ENCODE assay signal across 8 mouse cellular contexts in genomic region chr3:90212723-90213122, GRCm38 (mm10). TPM values are rescaled to one million over a fixed set of nuclear protein-coding genes. Genes with fewer than 3 reads are reported as not detected.
A peak's percentile ranks its signal among the peaks of the same experiment; 100 is the strongest.
DNase-seq lines count a peak whose midpoint lies in the region; ATAC-seq lines count a peak whose summit lies in the region.

No protein-coding gene starts in this region.

- peak overlapping the region; percentile 93 for H3K9ac ChIP-seq in heart, embryonic 11.5 days (ENCODE audit: low read depth, low read length)
- H3K9ac ChIP-seq in forebrain, embryonic 14.5 days (ENCODE audit: low read length), result peak overlapping the region; percentile 92
- peak overlapping the region; percentile 72 for H3K9ac ChIP-seq in liver, embryonic 15.5 days

- H3K36me3 ChIP-seq in heart, embryonic 11.5 days (ENCODE audit: control insufficient read depth, insufficient read depth, low read length), result peaks cover 18% of the 10 kb centered on the region
- H3K36me3 ChIP-seq in forebrain, embryonic 14.5 days (ENCODE audit: control insufficient read depth, insufficient read depth, low read length), result peaks cover 49% of the 10 kb centered on the region
- peaks cover 49% of the 10 kb centered on the region for H3K36me3 ChIP-seq in liver, embryonic 15.5 days (replicated peaks)

- no peak for DNase-seq in heart, postnatal 36 days
- peak; percentile 29 for DNase-seq in CD4-positive helper T cell, adult 2 months (ENCODE audit: low read depth, low spot score)
- no peak for DNase-seq in forebrain, embryonic 14.5 days (ENCODE audit: low spot score)
- DNase-seq in retina, embryonic 14.5 days (ENCODE audit: low spot score), result no peak
- no peak for DNase-seq in right cerebral cortex, adult 18-20 months
- no peak for DNase-seq in frontal cortex, postnatal 10 days (ENCODE audit: low spot score in 2 of 2)

- H3K9me3 ChIP-seq in heart, embryonic 11.5 days (replicated peaks; ENCODE audit: control insufficient read depth, low read length), result no peaks in the 10 kb centered on the region
- no peaks in the 10 kb centered on the region for H3K9me3 ChIP-seq in forebrain, embryonic 14.5 days (replicated peaks; ENCODE audit: control insufficient read depth, low read length)
- H3K9me3 ChIP-seq in liver, embryonic 15.5 days (replicated peaks), result no peaks in the 10 kb centered on the region

- H3K4me2 ChIP-seq in heart, embryonic 11.5 days, result peak overlapping the region; percentile 88
- H3K4me2 ChIP-seq in forebrain, embryonic 14.5 days (ENCODE audit: low read length), result peak overlapping the region; percentile 84
- peak overlapping the region; percentile 87 for H3K4me2 ChIP-seq in liver, embryonic 15.5 days

- peaks cover 12% of the 10 kb centered on the region for H3K4me1 ChIP-seq in heart, embryonic 11.5 days (ENCODE audit: control insufficient read depth, insufficient read depth, low read length)
- H3K4me1 ChIP-seq in forebrain, embryonic 14.5 days (ENCODE audit: control insufficient read depth, insufficient read depth, low read length), result peaks cover 18% of the 10 kb centered on the region
- H3K4me1 ChIP-seq in liver, embryonic 15.5 days (replicated peaks), result peaks cover 33% of the 10 kb centered on the region

- intact Hi-C loops in heart, postnatal 36 days (cut with DNase I), result loop anchor here (2.0 kb wide), 1 partner anchor 132 kb away; no protein-coding TSS in a partner anchor

- H3K27ac ChIP-seq in heart, embryonic 11.5 days (ENCODE audit: low read depth, low read length), result peak overlapping the region; percentile 93; the same call in 1 of the 2 replicates
- H3K27ac ChIP-seq in forebrain, embryonic 14.5 days (ENCODE audit: low read depth, low read length), result 0 out of 2 replicates have a peak overlapping the region, but pooled peaks have one; percentile 80
- peak overlapping the region; percentile 89 for H3K27ac ChIP-seq in liver, embryonic 15.5 days (replicated peaks)

- H3K4me3 ChIP-seq in heart, embryonic 11.5 days (ENCODE audit: low read depth, low read length), result peak overlapping the region; percentile 88
- H3K4me3 ChIP-seq in forebrain, embryonic 14.5 days (ENCODE audit: low read depth, low read length), result peak overlapping the region; percentile 81
- peak overlapping the region; percentile 70 for H3K4me3 ChIP-seq in liver, embryonic 15.5 days (replicated peaks)

- no peak for ATAC-seq in heart, embryonic 11.5 days (replicated peaks; ENCODE audit: insufficient number of reproducible peaks, low FRiP score, low TSS enrichment)
- ATAC-seq in forebrain, embryonic 14.5 days, result no peak
- ATAC-seq in liver, embryonic 15.5 days (ENCODE audit: insufficient read depth), result no peak

- WGBS in heart, embryonic 11.5 days (ENCODE audit: insufficient replicate concordance), result 14% methylated on average over 5 of the region's 5 CpGs
- 16% methylated on average over 5 of the region's 5 CpGs for whole genome bisulfite sequencing in forebrain, embryonic 14.5 days
- 3% methylated on average over 5 of the region's 5 CpGs for WGBS in liver, embryonic 15.5 days (ENCODE audit: insufficient replicate concordance)

- no peaks in the 10 kb centered on the region for H3K27me3 ChIP-seq in heart, embryonic 11.5 days (ENCODE audit: control insufficient read depth, insufficient read depth, low read length)
- H3K27me3 ChIP-seq in forebrain, embryonic 14.5 days (replicated peaks; ENCODE audit: control insufficient read depth, insufficient read depth, low read length), result no peaks in the 10 kb centered on the region
- no peaks in the 10 kb centered on the region; the same call in 1 of the 2 replicates for H3K27me3 ChIP-seq in liver, embryonic 15.5 days

RNA-seq across cellular contexts. Expression of gene Rps27, which starts 0.7 kb away (rescaled TPM):
- 1,012 and 1,016 TPM in 2 replicates for polyA plus RNA-seq in heart, embryonic 11.5 days (2014; fragmentation: Nextera tagmentation; extraction: Ambion mirVana)
- 1,000 to 10,000 TPM; 1,069 to 1,145 TPM for total RNA-seq in heart, postnatal 36 days (2021)
- polyA plus RNA-seq in forebrain, embryonic 14.5 days (2014; fragmentation: Nextera tagmentation; extraction: Ambion mirVana), result 1,051 and 1,622 TPM in 2 replicates
- 479 and 574 TPM in 2 replicates for polyA plus RNA-seq in liver, embryonic 15.5 days (2015; fragmentation: Nextera tagmentation; extraction: Ambion mirVana)

RNA-seq across cellular contexts. Expression of gene Rab13, which starts 0.8 kb away (rescaled TPM):
- polyA plus RNA-seq in heart, embryonic 11.5 days (2014; fragmentation: Nextera tagmentation; extraction: Ambion mirVana), result 16.6 and 21.8 TPM in 2 replicates
- 1 to 10 TPM; 6.8 to 7.5 TPM for total RNA-seq in heart, postnatal 36 days (2021)
- 11.3 and 11.9 TPM in 2 replicates for polyA plus RNA-seq in forebrain, embryonic 14.5 days (2014; fragmentation: Nextera tagmentation; extraction: Ambion mirVana)
- 3.7 and 4.7 TPM in 2 replicates for polyA plus RNA-seq in liver, embryonic 15.5 days (2015; fragmentation: Nextera tagmentation; extraction: Ambion mirVana)

RNA-seq across cellular contexts. Expression of gene Jtb, which starts 18.7 kb away (rescaled TPM):
- polyA plus RNA-seq in heart, embryonic 11.5 days (2014; fragmentation: Nextera tagmentation; extraction: Ambion mirVana), result 90.7 and 95.8 TPM in 2 replicates
- total RNA-seq in heart, postnatal 36 days (2021), result 10 to 100 TPM; 43.8 to 48.9 TPM
- polyA plus RNA-seq in forebrain, embryonic 14.5 days (2014; fragmentation: Nextera tagmentation; extraction: Ambion mirVana), result 118 and 124 TPM in 2 replicates
- polyA plus RNA-seq in liver, embryonic 15.5 days (2015; fragmentation: Nextera tagmentation; extraction: Ambion mirVana), result 40.7 and 42.7 TPM in 2 replicates

RNA-seq across cellular contexts. Expression of gene Creb3l4, which starts 30.6 kb away (rescaled TPM):
- 2.3 and 2.6 TPM in 2 replicates for polyA plus RNA-seq in heart, embryonic 11.5 days (2014; fragmentation: Nextera tagmentation; extraction: Ambion mirVana)
- total RNA-seq in heart, postnatal 36 days (2021), result not detected
- polyA plus RNA-seq in forebrain, embryonic 14.5 days (2014; fragmentation: Nextera tagmentation; extraction: Ambion mirVana), result 4.1 and 4.2 TPM in 2 replicates
- polyA plus RNA-seq in liver, embryonic 15.5 days (2015; fragmentation: Nextera tagmentation; extraction: Ambion mirVana), result 0.37 and 0.47 TPM in 2 replicates

RNA-seq across cellular contexts. Expression of gene Slc39a1, which starts 35.2 kb away (rescaled TPM):
- polyA plus RNA-seq in heart, embryonic 11.5 days (2014; fragmentation: Nextera tagmentation; extraction: Ambion mirVana), result 74.0 and 80.8 TPM in 2 replicates
- total RNA-seq in heart, postnatal 36 days (2021), result 10 to 100 TPM; 82.5 to 90.4 TPM
- 40.0 and 47.0 TPM in 2 replicates for polyA plus RNA-seq in forebrain, embryonic 14.5 days (2014; fragmentation: Nextera tagmentation; extraction: Ambion mirVana)
- polyA plus RNA-seq in liver, embryonic 15.5 days (2015; fragmentation: Nextera tagmentation; extraction: Ambion mirVana), result 27.6 and 28.1 TPM in 2 replicates
